Mouse (Mus musculus) embryonic facial prominence, embryonic 12.5 days (tissue): Measurements from ENCODE around the gene Gpld1. TPM values are rescaled to one million over a fixed set of nuclear protein-coding genes. Genes with fewer than 3 reads are reported as not detected.
"Not testable (repeated sequence)": the region's sequence is repeated elsewhere in the genome, so short reads cannot be mapped to it uniquely, and the experiment has no call there.

Experiments used
- ATAC-seq: fragments of 200-750 bp; cut with Nextera tagmentation; 2 replicates; pipeline ENCODE4 v1.8.0; 2017; ENCODE audit not compliant: insufficient number of reproducible peaks, insufficient read depth, low FRiP score, low TSS enrichment
- H3K27ac ChIP-seq: fragments of 300-500 bp; sonication (generic); 2 replicates; pipeline ENCODE4 v1.5.1; 2016; ENCODE audit warnings: mild to moderate bottlenecking
- H3K27me3 ChIP-seq: fragments of 300-500 bp; sonication (generic); 2 replicates; pipeline ENCODE4 v1.6.1; 2016; ENCODE audit warnings: mild to moderate bottlenecking, moderate library complexity
- H3K36me3 ChIP-seq: fragments of 300-500 bp; sonication (generic); 2 replicates; pipeline ENCODE4 v1.6.1; 2016; ENCODE audit warnings: mild to moderate bottlenecking
- H3K4me1 ChIP-seq: fragments of 300-500 bp; sonication (generic); 2 replicates; pipeline ENCODE4 v1.6.1; 2016
- H3K4me2 ChIP-seq: fragments of 300-500 bp; sonication (generic); replicated peaks from 2 replicates; pipeline ENCODE4 v1.6.1; 2016; ENCODE audit warnings: mild to moderate bottlenecking, moderate library complexity
- H3K4me3 ChIP-seq: fragments of 300-500 bp; sonication (generic); 2 replicates; pipeline ENCODE4 v1.5.1; 2016; ENCODE audit warnings: mild to moderate bottlenecking
- H3K9ac ChIP-seq: fragments of 300-500 bp; sonication (generic); 2 replicates; pipeline ENCODE4 v1.6.1; 2016; ENCODE audit warnings: mild to moderate bottlenecking, moderate library complexity
- H3K9me3 ChIP-seq: fragments of 300-500 bp; sonication (generic); 2 replicates; pipeline ENCODE4 v1.6.1; 2016; ENCODE audit warnings: mild to moderate bottlenecking, moderate library complexity
- WGBS: fragments of 180-500 bp; shearing (Covaris S2); methylation state at CpG from one replicate; pipeline ENCODE4 v1.1.7; 2016; 5-methylcytosine and 5-hydroxymethylcytosine counted together
- polyA plus RNA-seq: library from polyadenylated mRNA; unstranded; fragments of >200 nt; fragmentation: Nextera tagmentation; extraction: Ambion mirVana; gene quantifications from 2 replicates; pipeline ENCODE4 v1.2.1, GENCODE M21; 2016

The Gpld1 gene
- polyA plus RNA-seq, 1 experiment from 2014 or later: 1.1 TPM

GRCm38 (mm10) chr13:24952659-24953058, 9.7 kb downstream of the Gpld1 start:
- Histone ChIP-seq H3K9me3 (no peaks in the 10 kb centered on the region), H3K4me1 (peaks cover 5% of the 10 kb centered on the region; the same call in 1 of the 2 replicates), H3K4me3 (no peak overlapping the region), H3K27me3 (peaks cover 3% of the 10 kb centered on the region; the same call in 1 of the 2 replicates), H3K27ac (no peak overlapping the region), H3K9ac (no peak overlapping the region), H3K36me3 (no peaks in the 10 kb centered on the region), H3K4me2 (no peak overlapping the region)
- 67% methylated on average over 7 of the region's 7 CpGs for WGBS
- no peak for ATAC-seq

GRCm38 (mm10) chr13:24955091-24955490, 12.1 kb downstream of the Gpld1 start:
- Histone ChIP-seq H3K4me1 (peaks cover 5% of the 10 kb centered on the region; the same call in 1 of the 2 replicates), H3K9ac (no peak overlapping the region), H3K9me3 (no peaks in the 10 kb centered on the region), H3K36me3 (no peaks in the 10 kb centered on the region), H3K4me2 (no peak overlapping the region), H3K27me3 (peaks cover 3% of the 10 kb centered on the region; the same call in 1 of the 2 replicates), H3K27ac (no peak overlapping the region), H3K4me3 (no peak overlapping the region)
- WGBS: 36% methylated on average over 11 of the region's 11 CpGs
- no peak for ATAC-seq

GRCm38 (mm10) chr13:24955500-24955899, 12.5 kb downstream of the Gpld1 start:
- no peaks in the 10 kb centered on the region for H3K36me3 ChIP-seq
- H3K4me3 ChIP-seq: no peak overlapping the region
- no peak for ATAC-seq
- no peak overlapping the region for H3K9ac ChIP-seq
- H3K27ac ChIP-seq: no peak overlapping the region
- WGBS: 6% methylated on average over 10 of the region's 10 CpGs
- peaks cover 5% of the 10 kb centered on the region; the same call in 1 of the 2 replicates for H3K4me1 ChIP-seq
- no peak overlapping the region for H3K4me2 ChIP-seq
- peaks cover 3% of the 10 kb centered on the region; the same call in 1 of the 2 replicates for H3K27me3 ChIP-seq
- H3K9me3 ChIP-seq: no peaks in the 10 kb centered on the region

GRCm38 (mm10) chr13:24958671-24959070, 15.7 kb downstream of the Gpld1 start:
- Histone ChIP-seq H3K4me2 (no peak overlapping the region), H3K9ac (no peak overlapping the region), H3K36me3 (no peaks in the 10 kb centered on the region), H3K4me1 (no peaks in the 10 kb centered on the region), H3K9me3 (no peaks in the 10 kb centered on the region), H3K27ac (no peak overlapping the region), H3K27me3 (peaks cover 3% of the 10 kb centered on the region; the same call in 1 of the 2 replicates), H3K4me3 (no peak overlapping the region)
- ATAC-seq: no peak
- 90% methylated on average over 11 of the region's 11 CpGs for WGBS

GRCm38 (mm10) chr13:24960084-24960483, 17.1 kb downstream of the Gpld1 start:
- no peaks in the 10 kb centered on the region for H3K4me1 ChIP-seq
- H3K36me3 ChIP-seq: no peaks in the 10 kb centered on the region

GRCm38 (mm10) chr13:24962119-24962518, 19.2 kb downstream of the Gpld1 start:
- no peaks in the 10 kb centered on the region for H3K27me3 ChIP-seq
- ATAC-seq: no peak
- no peaks in the 10 kb centered on the region for H3K9me3 ChIP-seq
- no peak overlapping the region for H3K4me3 ChIP-seq
- H3K9ac ChIP-seq: no peak overlapping the region
- H3K27ac ChIP-seq: no peak overlapping the region
- H3K4me2 ChIP-seq: no peak overlapping the region
- no peaks in the 10 kb centered on the region for H3K36me3 ChIP-seq
- H3K4me1 ChIP-seq: 0 out of 2 replicates have a peak, but pooled peaks cover 4% of the 10 kb centered on the region
- WGBS: 85% methylated on average over 8 of the region's 8 CpGs

More at GRCm38 (mm10) chr13:24960084-24960483, 17.1 kb downstream of the Gpld1 start:
- H3K27me3 ChIP-seq: peaks cover 1% of the 10 kb centered on the region; the same call in 1 of the 2 replicates
- no peak for ATAC-seq
- H3K4me2 ChIP-seq: no peak overlapping the region
- H3K9ac ChIP-seq: no peak overlapping the region
- no peak overlapping the region for H3K4me3 ChIP-seq
- H3K9me3 ChIP-seq: no peaks in the 10 kb centered on the region
- 76% methylated on average over 3 of the region's 3 CpGs for WGBS
- no peak overlapping the region for H3K27ac ChIP-seq

GRCm38 (mm10) chr13:24965130-24965845, 22.3 kb downstream of the Gpld1 start:
- 0 out of 2 replicates have a peak, but pooled peaks cover 4% of the 10 kb centered on the region for H3K4me1 ChIP-seq
- peak overlapping the region; percentile 20 for H3K4me3 ChIP-seq
- no peak overlapping the region for H3K27ac ChIP-seq
- 14% methylated on average over 15 of the region's 15 CpGs for WGBS
- H3K4me2 ChIP-seq: peak overlapping the region; percentile 47
- H3K27me3 ChIP-seq: no peaks in the 10 kb centered on the region
- H3K9ac ChIP-seq: no peak overlapping the region
- no peak for ATAC-seq
- H3K9me3 ChIP-seq: no peaks in the 10 kb centered on the region
- no peaks in the 10 kb centered on the region for H3K36me3 ChIP-seq

GRCm38 (mm10) chr13:24965846-24966201, 22.9 kb downstream of the Gpld1 start:
- Histone ChIP-seq H3K27ac (no peak overlapping the region), H3K4me2 (peak overlapping the region; percentile 47), H3K36me3 (no peaks in the 10 kb centered on the region), H3K4me3 (peak overlapping the region; percentile 20), H3K9me3 (no peaks in the 10 kb centered on the region), H3K27me3 (no peaks in the 10 kb centered on the region), H3K9ac (no peak overlapping the region), H3K4me1 (0 out of 2 replicates have a peak, but pooled peaks cover 4% of the 10 kb centered on the region)
- 42% methylated on average over 5 of the region's 5 CpGs for WGBS
- ATAC-seq: no peak

GRCm38 (mm10) chr13:24971776-24972175, 28.8 kb downstream of the Gpld1 start:
- H3K27me3 ChIP-seq, H3K4me3 ChIP-seq, H3K27ac ChIP-seq, ATAC-seq, H3K36me3 ChIP-seq, H3K4me1 ChIP-seq, H3K9me3 ChIP-seq, H3K9ac ChIP-seq, H3K4me2 ChIP-seq: not testable (repeated sequence)
- WGBS: 91% methylated on average over 3 of the region's 3 CpGs

- Histone ChIP-seq H3K4me3 (no peak overlapping the region), H3K9me3 (no peaks in the 10 kb centered on the region), H3K4me2 (no peak overlapping the region), H3K9ac (no peak overlapping the region), H3K27ac (no peak overlapping the region), H3K4me1 (no peaks in the 10 kb centered on the region), H3K27me3 (no peaks in the 10 kb centered on the region), H3K36me3 (no peaks in the 10 kb centered on the region)
- no peak for ATAC-seq
- 62% methylated on average over 4 of the region's 4 CpGs for WGBS
Measured at GRCm38 (mm10) chr13:24976384-24976783, 33.4 kb downstream of the Gpld1 start.

GRCm38 (mm10) chr13:24977820-24978342, 34.9 kb downstream of the Gpld1 start:
- Histone ChIP-seq H3K4me3 (no peak overlapping the region), H3K4me2 (no peak overlapping the region), H3K4me1 (no peaks in the 10 kb centered on the region), H3K9ac (no peak overlapping the region), H3K27me3 (no peaks in the 10 kb centered on the region), H3K9me3 (no peaks in the 10 kb centered on the region), H3K27ac (no peak overlapping the region), H3K36me3 (no peaks in the 10 kb centered on the region)
- 85% methylated on average over 5 of the region's 5 CpGs for WGBS
- ATAC-seq: no peak

GRCm38 (mm10) chr13:24981031-24981430, 38.1 kb downstream of the Gpld1 start:
- Histone ChIP-seq H3K4me3 (no peak overlapping the region), H3K36me3 (no peaks in the 10 kb centered on the region), H3K9me3 (no peaks in the 10 kb centered on the region), H3K9ac (no peak overlapping the region), H3K27me3 (no peaks in the 10 kb centered on the region), H3K4me2 (no peak overlapping the region), H3K4me1 (no peaks in the 10 kb centered on the region), H3K27ac (no peak overlapping the region)
- ATAC-seq: no peak
- 86% methylated on average over 6 of the region's 6 CpGs for WGBS
